Mouse (Mus musculus) heart, adult 18-20 months (tissue): ENCODE results near the gene Il13. TPM values are rescaled to one million over a fixed set of nuclear protein-coding genes. Genes with fewer than 3 reads are reported as not detected.
A peak's percentile ranks its signal among the peaks of the same experiment; 100 is the strongest.

Source experiments
- DNase-seq, 2 experiments: peaks; one replicate each; pipeline ENCODE4 v3.0.0; 2021 to 2022; ENCODE audit warnings: mixed read lengths in 1 of 2
- total RNA-seq, 2 experiments: library from RNA; stranded (reverse); gene quantifications; 2 replicates each; pipeline ENCODE4 v1.2.3; 2021

The Il13 gene
- total RNA-seq, 2 experiments from 2014 or later, result not detected

DNA sequence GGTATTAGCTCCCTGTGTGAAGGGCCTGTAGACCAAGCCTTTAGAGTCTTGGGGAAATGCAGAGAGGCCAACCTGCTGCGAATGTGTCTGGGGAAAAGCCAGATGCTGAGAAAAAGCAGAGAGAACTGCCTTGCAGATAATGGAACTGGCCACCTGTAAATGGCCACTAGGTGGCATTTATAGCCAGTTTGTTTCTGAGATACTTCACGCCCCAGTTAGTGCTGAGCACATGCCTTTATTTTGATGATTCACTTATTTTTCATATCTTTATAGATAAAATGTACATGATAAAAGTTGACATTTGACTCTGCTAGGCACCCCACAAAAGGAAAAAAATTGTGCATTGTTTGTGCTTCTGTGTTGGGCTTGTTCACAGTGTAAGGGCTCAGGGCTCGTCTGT is 49.7 kb downstream of the Il13 start:
- DNase-seq, result peak; percentile 10

DNA sequence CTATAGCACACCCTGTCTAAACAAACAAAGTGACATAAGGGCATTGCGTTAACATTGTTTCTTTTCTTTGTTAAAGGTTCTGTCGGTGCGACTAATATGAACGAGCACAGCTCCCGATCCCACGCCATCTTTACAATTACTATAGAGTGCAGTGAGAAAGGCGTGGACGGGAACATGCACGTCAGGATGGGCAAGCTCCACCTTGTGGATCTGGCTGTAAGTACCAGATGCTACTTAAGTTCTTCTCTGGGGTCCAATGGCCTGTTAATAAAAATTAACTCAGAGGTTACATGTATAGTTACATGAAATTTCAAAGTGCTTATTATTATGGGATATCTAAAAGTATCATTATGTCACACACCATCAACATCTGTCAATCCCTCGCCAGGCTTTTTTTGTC is 51.4 kb downstream of the Il13 start:
- DNase-seq, result no peak

Other genes starting within 250 kb of the Il13 start
- gene Leap2, start 211.5 kb downstream of the Il13 start, total RNA-seq, result not detected
- 1,000 to 10,000 TPM; 2,590 to 2,622 TPM for gene Uqcrq, start 203.9 kb downstream of the Il13 start, total RNA-seq
- under 1 TPM; 0.52 to 0.80 TPM for gene Gdf9, start 203.7 kb downstream of the Il13 start, total RNA-seq
- not detected for gene Gm10447, start 177.6 kb downstream of the Il13 start, total RNA-seq
- gene Shroom1, start 177.5 kb downstream of the Il13 start, total RNA-seq, result under 1 TPM; 0.30 to 0.57 TPM
- gene Gm9837, start 164.2 kb downstream of the Il13 start, total RNA-seq, result not detected
- not detected for gene Gm9945, start 154.5 kb downstream of the Il13 start, total RNA-seq
- gene Sowaha, start 154.4 kb downstream of the Il13 start, total RNA-seq, result under 1 TPM; 0.28 to 0.30 TPM
- 10 to 100 TPM; 24.7 to 24.8 TPM for gene Sept8, start 115.4 kb downstream of the Il13 start, total RNA-seq
- 10 to 100 TPM in 1 of 2 experiments, 1 to 10 TPM in 1; 8.4 to 11.2 TPM for gene Kif3a, start 67.3 kb downstream of the Il13 start, total RNA-seq
- not detected for gene Il4, start 16.0 kb downstream of the Il13 start, total RNA-seq
- 1 to 10 TPM; 8.0 to 8.6 TPM for gene Rad50, start 72.6 kb upstream of the Il13 start, total RNA-seq
- not detected for gene Il5, start 86.1 kb upstream of the Il13 start, total RNA-seq
- gene Irf1, start 135.3 kb upstream of the Il13 start, total RNA-seq, result 10 to 100 TPM; 18.7 to 23.9 TPM
- gene Gm17334, start 138.5 kb upstream of the Il13 start, total RNA-seq, result under 1 TPM in 1 of 2 experiments, not detected in 1; 0.30 TPM
- 1 to 10 TPM; 2.5 to 2.6 TPM for gene Gm12216, start 224.6 kb upstream of the Il13 start, total RNA-seq